ENCODE assay signal across 9 mouse cellular contexts in genomic region chr8:126876300-126877038, GRCm38 (mm10).
A peak's percentile ranks its signal among the peaks of the same experiment; 100 is the strongest.
DNase-seq lines count a peak whose midpoint lies in the region; ATAC-seq and TF ChIP-seq lines count a peak whose summit lies in the region.
"Had no signal": no experiment of that assay in that cellular context is flagged by ENCODE, and none has a peak within 500 bp of the region (broad histone marks: within the 10 kb centered on the region; RNA-seq: fewer than 3 reads in every experiment).

No protein-coding gene starts in this region.

- H3K36me3 ChIP-seq in liver, adult 2 months (ENCODE audit: control insufficient read depth, insufficient read depth, low read length), result no peaks in the 10 kb centered on the region
- H3K36me3 ChIP-seq in liver, embryonic 11.5 days (ENCODE audit: control insufficient read depth, insufficient read depth, low read length), result no peaks in the 10 kb centered on the region
- H3K36me3 ChIP-seq in embryonic facial prominence, embryonic 15.5 days, result no peaks in the 10 kb centered on the region
- no peaks in the 10 kb centered on the region for H3K36me3 ChIP-seq in kidney, embryonic 16.5 days (ENCODE audit: insufficient read depth, low read length)

- ATAC-seq in liver, embryonic 11.5 days (replicated peaks; ENCODE audit: low FRiP score), result no peak; the same call in 1 of the 2 replicates
- ATAC-seq in embryonic facial prominence, embryonic 15.5 days (ENCODE audit: insufficient number of reproducible peaks, low FRiP score, low TSS enrichment, low read depth), result no peak
- ATAC-seq in kidney, embryonic 16.5 days (ENCODE audit: low FRiP score, low TSS enrichment), result peak; percentile 90

- H3K9ac ChIP-seq in liver, adult 2 months (ENCODE audit: low read depth, low read length), result peak overlapping the region; percentile 76
- H3K9ac ChIP-seq in liver, embryonic 11.5 days (ENCODE audit: low read depth, low read length), result no peak overlapping the region
- H3K9ac ChIP-seq in embryonic facial prominence, embryonic 15.5 days, result no peak overlapping the region
- no peak overlapping the region for H3K9ac ChIP-seq in kidney, embryonic 16.5 days (replicated peaks; ENCODE audit: low read length)

- peak; percentile 89 for DNase-seq in liver, adult 2 months (ENCODE audit: extremely low read depth, low read depth, low spot score)
- DNase-seq in liver, embryonic 11.5 days (ENCODE audit: low spot score), result no peak
- peak; percentile 94 for DNase-seq in skeletal muscle tissue, adult 2 months (ENCODE audit: low read depth, low spot score)
- no peak for DNase-seq in frontal cortex, postnatal 14 days (ENCODE audit: low spot score in 2 of 2)
- no peak for DNase-seq in layer of hippocampus, postnatal 36 days
- no peak for DNase-seq in spleen, postnatal 10 days (ENCODE audit: low spot score in 2 of 2)
- DNase-seq: cerebellum, postnatal 36 days had no signal

- H3K9me3 ChIP-seq in liver, embryonic 11.5 days (ENCODE audit: control insufficient read depth, low read length), result no peaks in the 10 kb centered on the region
- H3K9me3 ChIP-seq in embryonic facial prominence, embryonic 15.5 days (replicated peaks), result no peaks in the 10 kb centered on the region
- no peaks in the 10 kb centered on the region for H3K9me3 ChIP-seq in kidney, embryonic 16.5 days (ENCODE audit: low read length)

- no peak for TF ChIP-seq CTCF in liver, adult 2 months (IDR thresholded peaks at IDR 0.05; ENCODE audit: low read depth, low read length)

- WGBS in liver, adult 2 months, result 16% methylated on average over 9 of the region's 9 CpGs
- WGBS in liver, embryonic 11.5 days, result 64% methylated on average over 9 of the region's 9 CpGs
- 36% methylated on average over 9 of the region's 9 CpGs for WGBS in embryonic facial prominence, embryonic 15.5 days
- WGBS in kidney, embryonic 16.5 days, result 19% methylated on average over 9 of the region's 9 CpGs

- H3K4me1 ChIP-seq in liver, adult 2 months (ENCODE audit: control insufficient read depth, insufficient read depth, low read length), result peaks cover 16% of the 10 kb centered on the region
- H3K4me1 ChIP-seq in liver, embryonic 11.5 days (replicated peaks; ENCODE audit: control insufficient read depth, insufficient read depth, low read length), result no peaks in the 10 kb centered on the region; the same call in 1 of the 2 replicates
- peaks cover 35% of the 10 kb centered on the region for H3K4me1 ChIP-seq in embryonic facial prominence, embryonic 15.5 days
- peaks cover 24% of the 10 kb centered on the region for H3K4me1 ChIP-seq in kidney, embryonic 16.5 days (ENCODE audit: insufficient read depth, low read length)

- peak overlapping the region; percentile 18 for H3K4me3 ChIP-seq in liver, adult 2 months (ENCODE audit: insufficient read depth, low read depth, low read length)
- H3K4me3 ChIP-seq in liver, embryonic 11.5 days (ENCODE audit: low read depth, low read length), result no peak overlapping the region
- no peak overlapping the region for H3K4me3 ChIP-seq in embryonic facial prominence, embryonic 15.5 days (replicated peaks)
- no peak overlapping the region for H3K4me3 ChIP-seq in kidney, embryonic 16.5 days (ENCODE audit: low read length)

- TF ChIP-seq POLR2A in liver, adult 2 months (IDR thresholded peaks at IDR 0.05; ENCODE audit: extremely low read depth, insufficient read depth, low read length), result no peak

- H3K4me2 ChIP-seq in liver, embryonic 11.5 days, result no peak overlapping the region
- H3K4me2 ChIP-seq in embryonic facial prominence, embryonic 15.5 days (replicated peaks), result no peak overlapping the region
- no peak overlapping the region for H3K4me2 ChIP-seq in kidney, embryonic 16.5 days (replicated peaks; ENCODE audit: low read depth, low read length)

- no peaks in the 10 kb centered on the region for H3K79me2 ChIP-seq in liver, adult 2 months (ENCODE audit: control insufficient read depth, insufficient read depth, low read length)

- H3K27ac ChIP-seq in liver, adult 2 months (replicated peaks; ENCODE audit: insufficient read depth, low read depth, low read length), result peak overlapping the region; percentile 99
- no peak overlapping the region for H3K27ac ChIP-seq in liver, embryonic 11.5 days (ENCODE audit: low read depth, low read length)
- H3K27ac ChIP-seq in embryonic facial prominence, embryonic 15.5 days (replicated peaks), result peak overlapping the region; percentile 41; the same call in 1 of the 2 replicates
- H3K27ac ChIP-seq in kidney, embryonic 16.5 days (ENCODE audit: low read length), result peak overlapping the region; percentile 55

- no peaks in the 10 kb centered on the region for H3K27me3 ChIP-seq in liver, adult 2 months (ENCODE audit: control insufficient read depth, insufficient read depth, low read length)
- no peaks in the 10 kb centered on the region for H3K27me3 ChIP-seq in liver, embryonic 11.5 days (replicated peaks; ENCODE audit: control insufficient read depth, insufficient read depth, low read length)
- H3K27me3 ChIP-seq in embryonic facial prominence, embryonic 15.5 days, result no peaks in the 10 kb centered on the region
- no peaks in the 10 kb centered on the region for H3K27me3 ChIP-seq in kidney, embryonic 16.5 days (ENCODE audit: insufficient read depth, low read length)

Comparison
In these comparisons a context has a peak if more than half of its experiments do, and no peak if none do; other contexts are left out.
1. DNase-seq: peak in liver, adult 2 months (single experiment) and skeletal muscle tissue, adult 2 months (single experiment); none in liver, embryonic 11.5 days (single experiment), frontal cortex, postnatal 14 days (0 of 2), layer of hippocampus, postnatal 36 days (0 of 2) and spleen, postnatal 10 days (0 of 2).